Mouse (Mus musculus): ENCODE data around the gene Abr.

- no peak for TF ChIP-seq CTCF (IDR thresholded peaks at IDR 0.05; ENCODE audit: borderline replicate concordance, extremely low read depth, insufficient read depth, insufficient read length)
- TF ChIP-seq POLR2A (IDR thresholded peaks at IDR 0.05; ENCODE audit: borderline replicate concordance, extremely low read depth, insufficient read depth, insufficient read length, poor library complexity, severe bottlenecking), result no peak
Measured at GRCm38 (mm10) chr11:76630487-76630886, 8.4 kb upstream of the Abr start.

All from brain, embryonic 14.5 days (tissue).